Mouse (Mus musculus) cerebellum, adult 8-10 months (tissue): ENCODE results near the gene Usp42.

Source experiments
- DNase-seq: peaks from one replicate; pipeline ENCODE4 v3.0.0; 2022

Gene Usp42

DNA sequence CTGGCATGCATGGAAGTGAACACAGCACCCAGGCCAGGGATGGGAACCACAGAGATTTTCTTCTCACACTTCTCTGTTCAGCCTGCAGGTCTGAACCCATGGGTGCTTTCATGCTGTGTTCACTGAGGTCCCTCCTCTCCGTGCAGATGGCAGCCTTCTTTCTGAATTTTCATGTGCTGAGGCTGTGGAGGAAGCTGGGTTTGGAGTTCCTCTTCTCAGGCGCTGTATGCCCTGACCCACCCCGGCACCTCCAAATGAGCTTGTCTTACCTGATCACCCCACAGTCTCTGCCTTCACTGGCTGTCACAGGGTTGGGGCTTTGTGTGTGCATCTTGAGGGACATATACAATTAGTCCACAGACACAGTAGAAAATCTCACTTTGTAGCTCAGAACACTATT lies 44.5 kb downstream of the Usp42 start:
- DNase-seq = no peak

GRCm38 (mm10) chr5:143686456-143686855 lies 45.6 kb downstream of the Usp42 start:
- no peak for DNase-seq

- no peak for DNase-seq
Observed at GRCm38 (mm10) chr5:143684911-143685390, 47.1 kb downstream of the Usp42 start.

- no peak for DNase-seq
Observed at GRCm38 (mm10) chr5:143683696-143684095, 48.4 kb downstream of the Usp42 start.

- DNase-seq = no peak
Observed at GRCm38 (mm10) chr5:143679654-143680053, 52.4 kb downstream of the Usp42 start.

- no peak for DNase-seq
Observed at GRCm38 (mm10) chr5:143678634-143679271, 53.3 kb downstream of the Usp42 start.

DNA sequence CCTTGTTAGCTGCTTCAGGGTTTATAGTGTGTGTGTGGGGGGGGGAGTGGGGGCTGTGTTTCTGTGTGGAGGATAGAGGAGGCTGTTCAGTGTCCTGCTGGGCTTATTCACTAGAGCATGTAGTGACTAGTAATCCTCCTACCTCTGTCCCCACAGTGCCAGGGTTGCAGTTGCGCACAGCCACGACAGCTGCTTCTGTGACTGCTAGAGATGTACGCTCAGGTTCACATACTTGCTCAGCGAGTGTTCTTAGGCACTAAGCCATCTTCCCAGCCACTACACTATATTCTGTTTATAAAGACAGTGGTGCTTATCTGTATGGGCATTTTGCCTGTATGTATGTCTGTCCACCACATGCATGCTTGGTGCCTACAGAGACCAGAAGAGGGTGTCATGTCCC lies 54.7 kb downstream of the Usp42 start:
- DNase-seq = no peak

DNA sequence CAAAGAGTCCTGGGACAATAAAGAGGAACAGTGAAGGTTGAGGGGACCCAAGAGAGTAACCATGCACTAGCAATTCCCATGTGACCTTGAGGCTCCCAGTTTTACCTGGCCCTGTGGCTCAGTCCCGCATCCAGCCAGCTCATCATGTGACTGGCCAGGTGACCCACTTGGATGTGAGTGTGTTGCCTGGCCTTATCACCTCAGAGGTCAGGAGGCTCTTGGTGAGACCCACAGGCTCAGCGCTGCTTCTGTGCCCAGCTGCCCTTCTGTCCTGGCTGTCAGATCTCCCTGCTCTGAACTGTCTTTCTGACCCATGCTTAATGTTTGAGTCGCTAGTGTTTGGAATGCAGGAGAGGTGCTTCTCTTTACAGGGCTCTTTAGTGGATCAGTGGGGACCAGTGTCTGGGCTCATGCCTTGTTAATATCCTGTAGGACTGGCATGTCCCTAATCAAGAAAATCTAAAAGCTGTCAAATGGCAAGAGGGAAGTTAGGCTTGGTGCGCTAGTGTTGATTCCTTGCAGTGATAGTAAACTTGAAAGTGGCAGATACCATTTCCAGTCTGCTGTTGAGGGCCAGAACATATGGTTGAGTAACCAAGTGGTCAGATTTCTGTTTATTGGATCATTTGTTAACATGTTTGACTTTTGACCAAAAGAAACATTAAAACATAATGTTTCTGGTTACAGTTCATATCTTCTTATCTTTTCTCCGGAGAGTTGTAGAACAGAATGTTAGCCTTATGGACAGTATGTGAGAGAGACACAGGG lies 55.7 kb downstream of the Usp42 start:
- DNase-seq = no peak

DNA sequence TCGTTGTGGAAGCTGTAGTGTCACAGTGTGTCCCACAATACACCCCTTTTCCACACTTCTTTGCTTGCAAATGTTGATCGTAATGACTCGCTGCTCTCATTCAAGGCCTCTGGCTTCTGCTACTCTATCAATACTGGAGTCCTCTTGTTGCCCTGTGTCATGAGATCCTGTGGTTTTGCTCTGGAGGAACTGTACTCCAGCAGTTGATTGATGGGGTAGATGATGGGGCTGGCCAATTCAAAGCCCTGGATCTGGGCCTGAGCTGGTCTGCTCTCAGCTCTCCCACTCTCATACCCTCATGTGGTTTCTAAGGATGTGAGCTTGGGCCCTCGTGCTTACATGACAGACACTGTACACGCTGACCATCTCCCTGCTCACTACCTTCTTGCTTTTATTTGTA lies 57.5 kb downstream of the Usp42 start:
- no peak for DNase-seq

DNA sequence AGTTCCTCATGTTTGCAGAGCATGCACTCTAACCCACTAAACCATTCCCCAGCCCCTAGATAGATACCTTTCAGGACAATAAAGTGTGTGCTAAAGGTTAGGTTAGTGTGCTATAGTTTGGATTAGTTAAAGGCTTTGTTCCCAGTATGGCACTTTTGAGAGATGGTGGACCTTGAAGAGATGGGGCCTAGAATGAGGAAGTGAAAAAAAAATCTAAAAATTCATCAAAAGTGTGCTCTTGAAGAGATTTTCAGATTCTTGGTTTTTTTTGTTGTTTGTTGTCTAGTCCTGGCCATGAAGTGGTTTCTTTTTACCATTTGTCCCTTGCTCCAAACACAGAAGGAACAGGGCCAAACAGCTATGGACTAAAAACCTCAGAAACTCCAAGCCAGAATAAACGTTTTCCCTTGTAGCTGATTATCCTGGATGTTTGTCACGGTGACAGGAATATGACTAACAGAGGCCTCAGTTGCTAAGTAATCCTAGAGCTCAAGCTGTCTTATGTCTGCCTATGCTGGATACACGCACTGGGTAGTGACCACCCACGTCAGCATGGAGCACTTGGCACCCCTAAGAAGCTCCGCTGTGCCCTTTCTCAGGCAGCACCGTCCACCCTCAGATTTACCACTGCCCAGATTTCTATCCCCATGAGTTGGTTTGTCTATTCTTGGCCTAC lies 61.2 kb downstream of the Usp42 start:
- no peak for DNase-seq

GRCm38 (mm10) chr5:143669839-143670238 lies 62.2 kb downstream of the Usp42 start:
- DNase-seq = no peak

DNA sequence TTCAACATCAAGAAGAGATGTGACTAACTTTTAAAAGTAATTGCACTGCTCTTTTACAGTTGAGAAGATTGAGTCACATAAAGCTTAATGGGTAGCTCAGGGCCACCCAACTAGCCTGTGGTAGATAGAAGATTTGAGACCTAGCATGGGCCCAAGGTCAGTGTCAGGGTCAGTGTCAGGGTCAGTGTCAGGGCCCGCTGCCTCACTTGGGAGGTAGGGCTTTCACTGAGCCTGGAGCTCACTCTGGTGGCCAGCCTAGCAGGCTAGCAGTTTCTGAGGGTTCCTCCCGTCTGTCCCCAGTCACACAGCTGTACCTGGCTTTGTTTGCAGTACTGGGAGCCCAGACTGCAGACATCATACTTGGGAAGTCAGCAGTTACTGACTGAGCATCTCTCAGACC lies 62.7 kb downstream of the Usp42 start:
- DNase-seq = no peak

- DNase-seq = no peak
Observed at GRCm38 (mm10) chr5:143668884-143669283, 63.2 kb downstream of the Usp42 start.

GRCm38 (mm10) chr5:143666015-143666414 lies 66.1 kb downstream of the Usp42 start:
- no peak for DNase-seq

GRCm38 (mm10) chr5:143665561-143665960 lies 66.5 kb downstream of the Usp42 start:
- no peak for DNase-seq

DNA sequence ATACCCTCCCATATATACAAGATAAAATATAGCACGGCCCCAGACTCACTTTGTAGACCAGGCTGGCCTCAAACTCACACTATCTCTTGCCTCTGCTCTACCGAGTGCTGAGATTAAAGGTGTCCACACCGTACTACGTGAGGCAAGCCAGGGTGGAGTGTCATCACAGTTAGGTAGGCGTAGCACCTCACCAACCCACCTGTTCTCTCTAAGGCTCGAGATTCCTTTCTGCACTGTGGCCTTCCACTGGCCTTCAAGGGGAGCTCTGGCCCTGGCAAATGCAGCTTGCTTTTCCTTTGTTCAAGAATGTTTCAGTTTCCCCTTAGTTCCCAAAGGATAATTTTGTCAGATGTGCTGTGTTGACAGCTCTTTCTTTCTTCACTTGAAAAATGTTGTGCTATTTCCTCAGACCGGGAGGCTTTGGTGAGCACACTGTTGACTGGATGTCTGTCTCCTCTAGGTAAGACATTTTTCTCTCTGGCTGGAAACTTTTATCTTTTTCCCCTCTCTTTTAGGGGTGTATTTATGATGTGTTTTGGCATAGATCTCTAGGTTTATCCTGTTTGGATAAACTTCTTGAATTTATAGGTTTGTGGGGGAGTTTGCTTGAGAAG lies 68.9 kb downstream of the Usp42 start:
- DNase-seq = no peak
